Mouse (Mus musculus) heart, embryonic 14.5 days (tissue): ENCODE measurements at regions not wholly inside any gene's neighbourhood (a gene's known extent, or its start where the extent isn't known, plus 50 kb on each side); places are given as distances from the start of the nearest gene placed in this dataset.

ENCODE experiments used
- ATAC-seq: fragments of 200-750 bp; cut with Nextera tagmentation; 2 replicates; pipeline ENCODE4 v1.8.0; 2017; ENCODE audit warnings: low read depth, moderate TSS enrichment; ENCODE audit not compliant: insufficient number of reproducible peaks, insufficient read depth, low FRiP score
- H3K27ac ChIP-seq, 2 experiments: fragments of 200-500 bp in 1 of 2; fragments of 300-500 bp in 1 of 2; sonication (generic) in 1 of 2; replicated peaks in 1 of 2; 2 replicates each; pipeline ENCODE4 v1.5.1; 2012 to 2014; ENCODE audit warnings: low read depth in 2 of 2, low read length in 2 of 2, control low read depth in 1 of 2, mild to moderate bottlenecking in 1 of 2, mixed read lengths in 1 of 2; ENCODE audit not compliant: control insufficient read depth in 1 of 2, insufficient read depth in 1 of 2
- H3K27me3 ChIP-seq: fragments of 300-500 bp; sonication (generic); 2 replicates; pipeline ENCODE4 v1.6.1; 2014; ENCODE audit warnings: mild to moderate bottlenecking, low read length, control low read depth; ENCODE audit not compliant: control insufficient read depth, insufficient read depth
- H3K36me3 ChIP-seq: fragments of 300-500 bp; sonication (generic); 2 replicates; pipeline ENCODE4 v1.6.1; 2014; ENCODE audit warnings: mild to moderate bottlenecking, control low read depth, low read length, mixed read lengths; ENCODE audit not compliant: control insufficient read depth, insufficient read depth
- H3K4me1 ChIP-seq, 2 experiments: fragments of 200-500 bp in 1 of 2; fragments of 300-500 bp in 1 of 2; sonication (generic) in 1 of 2; 2 replicates each; pipeline ENCODE4 v1.6.1; 2012 to 2014; ENCODE audit warnings: low read length in 2 of 2, control low read depth in 1 of 2, mixed read lengths in 1 of 2; ENCODE audit not compliant: control insufficient read depth in 2 of 2, insufficient read depth in 2 of 2
- H3K4me2 ChIP-seq: fragments of 300-500 bp; sonication (generic); 2 replicates; pipeline ENCODE4 v1.6.1; 2014; ENCODE audit warnings: mild to moderate bottlenecking, low read length
- H3K4me3 ChIP-seq, 2 experiments: fragments of 200-500 bp in 1 of 2; fragments of 300-500 bp in 1 of 2; sonication (generic) in 1 of 2; 2 replicates each; pipeline ENCODE4 v1.5.1; 2012 to 2014; ENCODE audit warnings: low read length in 2 of 2, mild to moderate bottlenecking in 2 of 2, control low read depth in 1 of 2, low read depth in 1 of 2, moderate library complexity in 1 of 2; ENCODE audit not compliant: control insufficient read depth in 1 of 2, insufficient read depth in 1 of 2
- H3K9ac ChIP-seq: fragments of 300-500 bp; sonication (generic); 2 replicates; pipeline ENCODE4 v1.6.1; 2014; ENCODE audit warnings: mild to moderate bottlenecking, low read length
- H3K9me3 ChIP-seq: fragments of 300-500 bp; sonication (generic); 2 replicates; pipeline ENCODE4 v1.6.1; 2016; ENCODE audit warnings: low read length, control low read depth; ENCODE audit not compliant: control insufficient read depth
- WGBS: fragments of 180-500 bp; shearing (Covaris S2); extraction: QIAGEN DNeasy Blood & Tissue Kit; methylation state at CpG from one replicate; pipeline ENCODE4 v1.1.7; 2014; 5-methylcytosine and 5-hydroxymethylcytosine counted together

- H3K27ac ChIP-seq, result no peak overlapping the region
- no peaks in the 10 kb centered on the region for H3K36me3 ChIP-seq
- H3K27me3 ChIP-seq, result no peaks in the 10 kb centered on the region
- no peaks in the 10 kb centered on the region for H3K4me1 ChIP-seq
- H3K9ac ChIP-seq, result no peak overlapping the region
- no peak overlapping the region for H3K4me3 ChIP-seq
- 77% methylated on average over 6 of the region's 6 CpGs for WGBS
- peaks cover 1% of the 10 kb centered on the region; the same call in 1 of the 2 replicates for H3K9me3 ChIP-seq
- no peak overlapping the region for H3K4me2 ChIP-seq
- ATAC-seq, result no peak
Measured at GRCm38 (mm10) chr5:4563862-4564261, 194.0 kb downstream of the Fzd1 start.

GRCm38 (mm10) chr5:4561661-4562060 is 196.2 kb downstream of the Fzd1 start:
- Histone ChIP-seq H3K4me2 (no peak overlapping the region), H3K27ac (no peak overlapping the region), H3K4me1 (no peaks in the 10 kb centered on the region), H3K27me3 (no peaks in the 10 kb centered on the region), H3K9ac (no peak overlapping the region), H3K36me3 (no peaks in the 10 kb centered on the region), H3K9me3 (peaks cover 5% of the 10 kb centered on the region; the same call in 1 of the 2 replicates), H3K4me3 (no peak overlapping the region)
- ATAC-seq, result no peak
- WGBS, result 63% methylated on average over 8 of the region's 8 CpGs

- Histone ChIP-seq H3K27ac (no peak overlapping the region), H3K27me3 (no peaks in the 10 kb centered on the region), H3K4me1 (no peaks in the 10 kb centered on the region), H3K4me3 (no peak overlapping the region), H3K36me3 (no peaks in the 10 kb centered on the region), H3K4me2 (no peak overlapping the region), H3K9ac (no peak overlapping the region), H3K9me3 (peaks cover 5% of the 10 kb centered on the region; the same call in 1 of the 2 replicates)
- WGBS, result 68% methylated on average over 4 of the region's 4 CpGs
- ATAC-seq, result no peak
Measured at GRCm38 (mm10) chr5:4561139-4561470, 196.7 kb downstream of the Fzd1 start.

- H3K9ac ChIP-seq, result no peak overlapping the region
- H3K4me2 ChIP-seq, result no peak overlapping the region
- no peak overlapping the region for H3K27ac ChIP-seq
- peaks cover 5% of the 10 kb centered on the region; the same call in 1 of the 2 replicates for H3K9me3 ChIP-seq
- no peaks in the 10 kb centered on the region for H3K36me3 ChIP-seq
- no peak for ATAC-seq
- no peak overlapping the region for H3K4me3 ChIP-seq
- H3K4me1 ChIP-seq, result no peaks in the 10 kb centered on the region
- 56% methylated on average over 7 of the region's 7 CpGs for WGBS
- no peaks in the 10 kb centered on the region for H3K27me3 ChIP-seq
Measured at GRCm38 (mm10) chr5:4560370-4561138, 197.3 kb downstream of the Fzd1 start.

- H3K27ac ChIP-seq, result no peak overlapping the region
- ATAC-seq, result no peak
- WGBS, result 54% methylated on average over 2 of the region's 2 CpGs
- H3K27me3 ChIP-seq, result no peaks in the 10 kb centered on the region
- no peak overlapping the region for H3K4me2 ChIP-seq
- H3K4me3 ChIP-seq, result no peak overlapping the region
- H3K9ac ChIP-seq, result no peak overlapping the region
- no peaks in the 10 kb centered on the region for H3K36me3 ChIP-seq
- peaks cover 5% of the 10 kb centered on the region; the same call in 1 of the 2 replicates for H3K9me3 ChIP-seq
- H3K4me1 ChIP-seq, result no peaks in the 10 kb centered on the region
Measured at GRCm38 (mm10) chr5:4554972-4555371, 202.9 kb downstream of the Fzd1 start.

GRCm38 (mm10) chr5:4538572-4538971 is 219.3 kb downstream of the Fzd1 start:
- no peak for ATAC-seq
- no peak overlapping the region for H3K27ac ChIP-seq

GRCm38 (mm10) chr5:4536790-4537189 is 221.0 kb downstream of the Fzd1 start:
- H3K9ac ChIP-seq, result no peak overlapping the region
- H3K27ac ChIP-seq, result no peak overlapping the region
- no peaks in the 10 kb centered on the region for H3K36me3 ChIP-seq
- ATAC-seq, result no peak
- no peaks in the 10 kb centered on the region for H3K9me3 ChIP-seq
- H3K27me3 ChIP-seq, result no peaks in the 10 kb centered on the region
- 65% methylated on average over 2 of the region's 2 CpGs for WGBS
- H3K4me1 ChIP-seq, result peaks cover 0 to 2% of the 10 kb centered on the region in 2 experiments; a peak in 1 of 4 replicates
- no peak overlapping the region for H3K4me3 ChIP-seq
- no peak overlapping the region for H3K4me2 ChIP-seq

More at GRCm38 (mm10) chr5:4538572-4538971, 219.3 kb downstream of the Fzd1 start:
- H3K9me3 ChIP-seq, result no peaks in the 10 kb centered on the region
- no peaks in the 10 kb centered on the region for H3K36me3 ChIP-seq
- no peak overlapping the region for H3K4me3 ChIP-seq
- peaks cover 0 to 2% of the 10 kb centered on the region in 2 experiments; a peak in 1 of 4 replicates for H3K4me1 ChIP-seq
- 42% methylated on average over 6 of the region's 6 CpGs for WGBS
- H3K4me2 ChIP-seq, result no peak overlapping the region
- H3K27me3 ChIP-seq, result no peaks in the 10 kb centered on the region
- H3K9ac ChIP-seq, result no peak overlapping the region

- H3K4me2 ChIP-seq, result no peak overlapping the region
- H3K9ac ChIP-seq, result no peak overlapping the region
- ATAC-seq, result no peak
- WGBS, result 74% methylated on average over 8 of the region's 8 CpGs
- H3K27me3 ChIP-seq, result no peaks in the 10 kb centered on the region
- no peak overlapping the region for H3K27ac ChIP-seq
- peaks cover 2% of the 10 kb centered on the region in 2 experiments; a peak in 1 of 4 replicates for H3K4me1 ChIP-seq
- H3K9me3 ChIP-seq, result no peaks in the 10 kb centered on the region
- H3K36me3 ChIP-seq, result no peaks in the 10 kb centered on the region
- H3K4me3 ChIP-seq, result no peak overlapping the region
Measured at GRCm38 (mm10) chr5:4535951-4536350, 221.9 kb downstream of the Fzd1 start.
